Mouse (Mus musculus) c-Kit-positive CD71-negative TER-119-negative erythroid progenitor cells, embryonic 14.5 days (primary cell): ENCODE results near the gene Ovca2.
"Not testable (repeated sequence)": the region's sequence is repeated elsewhere in the genome, so short reads cannot be mapped to it uniquely, and the experiment has no call there.

Source experiments
- DNase-seq: peaks from one replicate; pipeline ENCODE4 v3.0.0-alpha.2; 2013; ENCODE audit warnings: low read depth

Ovca2 gene

GRCm38 (mm10) chr11:75194850-75195461, 16.3 kb upstream of the Ovca2 start:
- no peak for DNase-seq

GRCm38 (mm10) chr11:75194121-75194849, 15.7 kb upstream of the Ovca2 start:
- DNase-seq, result no peak

GRCm38 (mm10) chr11:75193256-75194071, 14.8 kb upstream of the Ovca2 start, which contains the start of gene Rtn4rl1:
TSS of gene Rtn4rl1 (plus strand) at chr11:75193783.
- DNase-seq, result no peak

- peak; percentile 74 for DNase-seq
Measured at GRCm38 (mm10) chr11:75192336-75193214, 13.9 kb upstream of the Ovca2 start.

GRCm38 (mm10) chr11:75191841-75192240, 13.2 kb upstream of the Ovca2 start:
- no peak for DNase-seq

- no peak for DNase-seq
Measured at GRCm38 (mm10) chr11:75190905-75191441, 12.3 kb upstream of the Ovca2 start, which contains the start of gene Dph1. TSS of gene Dph1 (minus strand) at chr11:75191241.

GRCm38 (mm10) chr11:75190371-75190724, 11.7 kb upstream of the Ovca2 start:
- DNase-seq, result peak; percentile 89

GRCm38 (mm10) chr11:75189713-75190370, 11.2 kb upstream of the Ovca2 start:
- DNase-seq, result no peak

GRCm38 (mm10) chr11:75184986-75185385, 6.4 kb upstream of the Ovca2 start:
- no peak for DNase-seq

GRCm38 (mm10) chr11:75184573-75184972, 5.9 kb upstream of the Ovca2 start:
- DNase-seq, result no peak

- no peak for DNase-seq
Measured at GRCm38 (mm10) chr11:75183917-75184570, 5.4 kb upstream of the Ovca2 start.

GRCm38 (mm10) chr11:75178011-75178410, 624 bp downstream of the Ovca2 start:
- DNase-seq, result no peak

GRCm38 (mm10) chr11:75174574-75174973, 4.1 kb downstream of the Ovca2 start:
- not testable (repeated sequence) for DNase-seq

GRCm38 (mm10) chr11:75173799-75174165, 4.9 kb downstream of the Ovca2 start:
- DNase-seq, result no peak

GRCm38 (mm10) chr11:75173095-75173798, 5.4 kb downstream of the Ovca2 start:
- peak; percentile 83 for DNase-seq

- DNase-seq, result no peak
Measured at GRCm38 (mm10) chr11:75172151-75173094, 6.2 kb downstream of the Ovca2 start.

GRCm38 (mm10) chr11:75171186-75171865, 7.3 kb downstream of the Ovca2 start:
- DNase-seq, result no peak

GRCm38 (mm10) chr11:75170136-75170751, 8.4 kb downstream of the Ovca2 start:
- peak; percentile 97 for DNase-seq
